Mouse (Mus musculus): ENCODE measurements around the gene Olfr690.
A peak's percentile ranks its signal among the peaks of the same experiment; 100 is the strongest.
"Not testable (repeated sequence)": the region's sequence is repeated elsewhere in the genome, so short reads cannot be mapped to it uniquely, and the experiment has no call there.

The Olfr690 gene

DNA sequence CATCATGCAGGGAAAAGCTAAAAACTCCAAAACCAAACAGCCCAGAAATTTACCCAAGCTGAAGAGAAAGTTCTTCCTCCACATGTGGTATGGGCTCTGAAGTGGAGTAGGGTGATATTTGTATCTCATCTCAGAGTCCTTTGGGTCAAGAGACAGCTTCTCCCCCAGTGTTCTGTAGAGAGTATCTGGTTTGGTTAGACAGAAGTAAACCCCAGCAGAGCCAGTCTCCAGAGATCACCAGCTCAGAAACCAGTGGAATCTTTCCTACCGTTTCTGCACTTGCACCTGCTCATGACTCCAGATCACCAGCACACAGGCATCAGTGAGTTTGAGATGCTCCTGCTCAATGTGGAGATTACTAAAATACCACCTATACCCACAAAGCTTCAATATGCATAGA is at the start of gene Olfr690:
Olfr690 (minus strand) TSS at position 101 of the 400 bp plus-strand sequence.
- DNase-seq (ENCODE audit: low spot score in 2 of 2), result no peak

DNA sequence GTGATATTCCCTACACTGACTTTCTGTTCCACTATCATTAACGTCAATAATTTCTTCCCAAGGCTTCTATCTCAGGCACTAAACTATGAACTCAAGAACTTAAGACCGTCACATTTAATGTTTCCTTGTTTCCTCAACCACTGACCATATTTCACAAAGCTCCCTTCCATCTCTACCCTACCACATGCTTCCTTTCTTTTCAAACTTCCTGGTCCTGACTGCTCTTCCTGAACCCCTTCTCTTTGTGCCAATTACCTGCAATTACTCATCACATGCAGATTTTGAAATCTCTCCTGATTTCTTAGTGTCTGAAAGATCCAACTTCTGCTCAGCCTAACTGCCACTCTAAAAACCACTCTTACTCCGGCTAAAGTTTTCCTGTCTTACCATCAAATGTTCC is 46.4 kb upstream of the Olfr690 start:
- no peak for DNase-seq (ENCODE audit: low spot score in 2 of 2)

DNA sequence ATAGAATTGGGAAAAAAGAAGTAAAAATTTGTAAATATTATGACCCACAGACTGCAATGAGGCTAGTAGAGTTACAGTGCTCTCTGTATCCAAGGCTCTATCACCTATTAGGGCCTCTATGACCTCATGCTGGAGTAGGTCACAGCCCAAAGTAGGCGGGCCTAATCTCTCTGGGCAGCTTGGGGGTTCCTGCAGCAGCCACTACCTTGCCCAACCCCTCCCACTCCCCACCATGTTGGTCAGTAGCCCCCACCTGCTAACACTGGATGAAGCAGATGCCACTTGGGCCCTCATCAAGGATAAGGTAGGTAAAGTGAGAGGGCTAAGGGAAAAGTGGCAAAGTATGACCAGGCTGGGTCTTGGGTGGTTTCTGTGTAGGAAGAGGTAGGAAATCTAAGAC is 41.0 kb upstream of the Olfr690 start, which contains the start of gene Gm5901:
Gm5901 (plus strand) TSS at position 173 of the 400 bp plus-strand sequence.
- no peak for DNase-seq (ENCODE audit: low spot score in 2 of 2)

DNA sequence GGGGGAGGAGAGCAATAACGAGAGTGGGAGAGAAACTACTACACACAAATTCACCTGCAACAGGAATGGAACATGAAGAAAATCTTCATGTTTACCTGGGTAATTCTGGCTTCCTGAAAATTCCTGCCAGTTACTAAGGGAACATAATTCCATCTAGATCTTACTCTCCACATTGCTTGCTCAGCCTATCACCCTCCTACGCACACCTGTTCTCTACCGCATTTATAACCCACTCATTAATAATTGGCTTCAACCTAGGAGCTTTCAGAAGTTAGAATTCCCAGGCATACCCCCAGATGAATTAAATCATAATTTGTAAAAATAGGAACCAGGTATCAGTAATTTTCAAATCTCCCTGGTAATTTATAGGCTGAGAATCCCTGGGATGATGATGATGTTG is 40.1 kb upstream of the Olfr690 start:
- DNase-seq (ENCODE audit: low spot score in 2 of 2), result no peak

DNA sequence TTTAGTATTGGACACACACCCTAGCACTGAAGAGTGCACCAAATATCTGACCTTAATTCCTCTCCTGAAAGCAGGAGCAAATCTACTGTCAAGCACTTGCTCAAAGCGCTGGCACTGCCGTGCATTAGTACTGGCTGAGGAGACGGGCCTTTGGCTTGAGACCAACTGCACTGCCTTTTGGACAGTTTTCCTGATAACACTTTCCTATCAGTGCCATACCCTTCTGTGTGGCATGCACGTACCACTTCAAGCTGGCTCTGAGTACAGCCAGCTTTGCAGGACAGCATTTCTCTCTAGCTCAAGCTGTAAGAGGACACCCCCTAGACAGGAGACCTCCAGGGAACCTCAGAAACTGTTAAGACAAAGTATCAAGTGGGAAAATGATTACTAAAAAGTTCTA is 39.6 kb upstream of the Olfr690 start:
- no peak for DNase-seq (ENCODE audit: low spot score in 2 of 2)

DNA sequence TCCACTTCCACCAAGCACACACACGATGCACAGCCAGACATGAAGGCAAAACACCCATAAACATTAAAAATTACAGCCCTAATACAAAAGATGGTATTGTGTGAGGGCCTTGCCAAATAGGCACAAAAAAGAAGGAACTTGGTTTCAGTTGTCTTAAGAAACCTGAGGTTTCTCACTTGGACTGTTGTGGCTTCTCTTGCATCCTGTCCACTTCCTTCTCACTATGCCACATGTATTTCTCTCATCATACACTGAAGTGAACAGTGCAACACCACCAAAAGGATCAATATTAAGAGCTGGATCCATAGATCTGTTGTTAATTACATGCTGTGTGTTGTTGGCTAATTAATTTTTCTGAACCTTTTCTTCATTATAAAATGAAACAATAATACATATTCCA is 39.0 kb upstream of the Olfr690 start:
- DNase-seq (ENCODE audit: low spot score in 2 of 2), result peak in 1 of 2 experiments; percentile 29

DNA sequence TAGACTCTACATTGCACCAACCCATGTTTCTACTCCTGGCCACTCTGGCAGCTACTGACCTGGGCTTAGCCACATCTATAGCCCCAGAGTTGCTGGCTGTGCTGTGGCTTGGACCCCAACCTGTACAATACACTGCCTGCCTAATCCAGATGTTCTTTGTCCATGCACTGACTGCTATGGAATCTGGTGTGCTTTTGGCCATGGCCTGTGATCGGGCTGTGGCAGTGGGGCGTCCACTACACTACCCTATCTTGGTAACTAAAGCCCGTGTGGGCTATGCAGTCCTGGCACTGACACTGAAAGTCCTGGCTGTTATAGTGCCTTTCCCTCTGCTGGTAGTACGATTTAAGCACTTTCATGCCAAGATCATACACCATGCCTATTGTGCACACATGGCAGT is 34.6 kb upstream of the Olfr690 start:
- DNase-seq (ENCODE audit: low spot score in 2 of 2), result no peak

DNA sequence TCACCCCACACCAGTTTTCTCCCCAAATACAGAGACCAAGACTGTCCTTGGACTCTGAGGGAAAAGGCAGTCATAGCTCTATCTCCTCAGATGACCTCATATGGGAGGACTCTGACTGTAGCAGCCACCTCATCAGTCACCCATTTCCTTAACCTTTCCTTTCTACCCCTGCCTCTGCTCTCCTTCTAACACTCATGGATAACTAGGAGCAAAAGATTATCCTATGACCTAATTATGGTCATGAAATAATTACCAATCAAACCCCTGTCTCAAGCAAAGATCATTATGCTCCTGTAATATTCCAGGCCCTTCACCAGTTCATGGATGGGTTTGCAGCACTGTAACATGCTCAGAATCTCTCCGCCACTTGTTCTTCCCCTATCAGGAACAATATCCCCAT is 34.0 kb upstream of the Olfr690 start, which contains the start of gene Olfr692:
Olfr692 (plus strand) TSS at position 301 of the 400 bp plus-strand sequence.
- DNase-seq (ENCODE audit: low spot score in 2 of 2), result no peak

DNA sequence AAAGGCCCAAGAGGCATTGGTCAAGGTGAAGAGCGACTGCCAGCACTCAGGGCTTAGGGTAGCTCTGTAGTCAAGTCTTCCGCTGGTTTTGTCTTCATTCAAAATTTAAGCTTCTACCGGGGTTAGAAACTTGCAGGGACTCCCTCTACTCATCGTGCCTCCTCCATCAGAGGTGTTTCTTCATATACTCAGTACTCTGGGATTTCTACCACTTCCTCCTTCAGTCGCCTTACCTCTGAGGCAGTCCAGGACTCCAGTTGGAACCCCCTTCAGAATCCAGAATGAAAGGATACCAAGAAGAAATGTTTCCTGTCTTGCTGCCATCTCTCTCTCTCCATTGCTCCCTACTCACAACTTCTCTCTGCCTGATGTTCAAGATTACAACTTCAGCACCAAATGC is 33.4 kb upstream of the Olfr690 start:
- no peak for DNase-seq (ENCODE audit: low spot score in 2 of 2)

DNA sequence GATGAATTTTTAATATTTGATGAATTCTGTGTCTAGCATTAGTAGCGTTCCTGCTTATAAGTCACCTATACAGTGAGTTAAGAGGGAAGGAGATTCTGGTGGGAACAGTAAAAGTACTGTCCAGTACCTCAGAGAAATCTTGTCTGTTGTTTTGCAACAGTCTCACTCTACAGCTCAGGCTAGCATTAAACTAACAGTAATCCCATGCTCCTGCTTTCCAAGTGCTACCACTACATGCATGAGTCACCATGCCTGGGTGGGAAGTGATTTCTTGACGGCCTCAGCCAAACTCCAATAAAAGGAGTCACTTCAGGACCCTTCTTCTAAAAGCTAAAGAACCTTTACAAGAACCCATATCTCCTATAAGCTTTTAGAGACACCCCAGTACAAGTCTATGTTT is 27.8 kb upstream of the Olfr690 start:
- no peak for DNase-seq (ENCODE audit: low spot score in 2 of 2)

DNA sequence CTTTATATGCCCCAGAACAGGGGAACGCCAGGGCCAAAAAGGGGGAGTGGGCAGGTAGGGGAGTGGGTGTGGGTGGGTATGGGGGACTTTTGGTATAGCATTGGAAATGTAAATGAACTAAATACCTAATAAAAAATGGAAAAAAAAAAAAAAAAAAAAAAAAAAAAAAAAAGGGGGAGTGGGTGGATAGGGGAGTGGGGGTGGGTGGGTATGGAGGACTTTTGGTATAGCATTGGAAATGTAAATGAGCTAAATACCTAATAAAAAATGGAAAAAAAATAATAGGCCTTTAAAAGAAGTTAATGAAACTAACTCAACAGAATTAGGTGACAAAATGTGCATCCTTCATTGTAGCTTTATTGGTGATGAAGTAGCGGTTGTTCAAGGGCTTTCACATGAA is 22.6 kb upstream of the Olfr690 start:
- DNase-seq (ENCODE audit: low spot score in 2 of 2), result not testable (repeated sequence)

DNA sequence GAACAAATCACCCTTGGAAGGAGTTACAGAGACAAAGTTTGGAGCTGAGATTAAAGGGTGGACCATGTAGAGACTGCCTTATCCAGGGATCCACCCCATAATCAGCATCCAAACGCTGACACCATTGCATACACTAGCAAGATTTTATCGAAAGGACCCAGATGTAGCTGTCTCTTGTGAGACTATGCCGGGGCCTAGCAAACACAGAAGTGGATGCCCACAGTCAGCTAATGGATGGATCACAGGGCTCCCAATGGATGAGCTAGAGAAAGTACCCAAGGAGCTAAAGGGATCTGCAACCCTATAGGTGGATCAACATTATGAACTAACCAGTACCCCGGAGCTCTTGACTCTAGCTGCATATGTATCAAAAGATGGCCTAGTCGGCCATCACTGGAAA is 22.2 kb upstream of the Olfr690 start:
- DNase-seq (ENCODE audit: low spot score in 2 of 2), result not testable (repeated sequence)

DNA sequence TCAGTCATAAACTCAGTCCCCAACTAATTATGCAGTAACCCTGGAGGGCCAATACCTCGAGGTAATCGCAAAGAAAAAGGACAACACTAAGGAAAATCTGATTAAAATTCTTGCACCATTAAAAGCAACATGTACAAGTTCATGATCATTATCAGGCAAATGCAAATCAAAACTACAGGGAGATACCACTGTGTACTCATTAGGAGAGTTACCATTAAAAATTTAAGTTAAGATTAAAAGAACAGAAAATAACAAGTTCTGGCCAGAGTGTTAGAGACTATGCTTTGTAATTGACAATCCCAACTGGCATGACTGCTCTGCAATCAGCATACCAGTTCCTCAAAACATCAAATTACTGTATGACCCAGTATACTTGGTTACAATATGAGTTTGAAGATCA is 8.8 kb upstream of the Olfr690 start:
- DNase-seq (ENCODE audit: low spot score in 2 of 2), result no peak

DNA sequence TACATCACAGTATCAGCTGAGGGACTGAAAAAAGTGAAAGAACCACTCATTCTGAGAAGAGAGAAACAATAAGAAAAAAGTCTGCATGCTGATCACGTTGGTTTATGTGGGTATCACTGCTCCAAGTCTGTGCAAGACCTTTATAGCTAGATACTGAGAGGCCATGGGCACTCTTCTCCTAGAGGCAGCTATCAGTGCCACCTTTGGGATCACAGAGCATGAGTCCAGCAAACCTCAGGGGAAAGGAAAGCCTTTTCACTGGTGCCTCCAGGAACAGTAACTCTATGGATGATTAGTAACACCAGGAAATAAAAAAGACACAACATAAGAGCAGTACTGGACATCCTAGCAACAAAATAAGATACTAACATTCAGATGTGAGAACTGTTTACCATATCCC is 8.3 kb upstream of the Olfr690 start, which contains the start of gene Olfr691:
Olfr691 (minus strand) TSS at position 101 of the 400 bp plus-strand sequence.
- no peak for DNase-seq (ENCODE audit: low spot score in 2 of 2)

DNA sequence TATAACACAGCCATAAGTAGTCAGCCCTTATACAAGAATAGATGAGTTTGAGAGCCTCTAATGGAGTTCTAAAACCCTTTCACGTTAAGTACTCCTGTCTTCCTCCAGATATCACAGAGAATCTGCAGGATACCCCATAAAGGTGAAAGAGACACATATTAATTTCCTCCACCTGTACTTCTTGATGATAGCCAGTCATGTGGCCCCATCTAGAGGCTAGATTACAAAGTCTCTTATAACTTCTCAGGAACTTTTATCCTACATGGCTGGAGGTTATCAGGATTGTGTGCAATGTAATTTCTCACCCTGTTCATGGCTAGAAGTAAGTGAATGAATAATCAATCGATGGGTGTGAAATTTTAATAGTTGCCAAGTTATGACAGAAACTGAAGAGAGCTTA is 8.6 kb downstream of the Olfr690 start:
- DNase-seq (ENCODE audit: low spot score in 2 of 2), result no peak

DNA sequence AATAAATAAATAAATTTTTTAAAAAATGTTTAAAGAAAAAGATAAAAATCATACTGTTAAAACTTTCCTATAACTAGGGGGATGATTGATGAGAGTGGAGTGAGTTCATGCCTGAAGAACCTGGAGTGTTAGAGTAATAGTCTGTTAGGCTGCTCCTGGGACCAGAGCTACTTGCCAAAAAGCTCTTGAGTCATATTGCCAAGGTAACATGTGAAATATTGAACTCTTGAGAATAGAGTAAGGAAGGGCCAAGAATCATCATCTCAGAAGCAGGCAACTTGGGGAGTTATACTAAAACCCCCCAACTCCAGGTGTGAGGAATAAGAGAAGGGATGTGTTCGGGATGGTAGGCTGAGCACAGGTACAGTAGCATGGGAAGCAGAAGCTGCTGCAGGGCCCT is 23.0 kb downstream of the Olfr690 start, which contains the start of gene Olfr689:
Olfr689 (plus strand) TSS at position 301 of the 400 bp plus-strand sequence.
- DNase-seq (ENCODE audit: low spot score in 2 of 2), result no peak

DNA sequence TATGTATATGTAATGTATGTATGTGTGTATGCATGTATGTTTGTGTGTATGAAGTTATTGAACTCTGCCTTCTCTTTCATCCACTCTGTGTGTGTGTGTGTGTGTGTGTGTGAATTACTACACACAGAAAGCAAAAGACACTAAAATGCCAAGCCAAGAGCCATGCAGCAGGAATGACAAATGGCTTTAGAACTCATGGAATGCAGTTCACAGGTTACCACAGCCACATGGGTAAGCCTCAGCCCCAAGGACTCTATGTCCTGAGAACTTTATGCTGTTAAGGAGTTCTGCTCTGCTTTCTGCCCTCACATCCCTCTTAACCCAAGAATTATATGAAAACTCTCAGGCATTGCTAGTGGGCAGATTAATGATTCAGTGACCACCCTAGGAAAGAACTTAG is 43.9 kb downstream of the Olfr690 start:
- no peak for DNase-seq (ENCODE audit: low spot score in 2 of 2)

DNA sequence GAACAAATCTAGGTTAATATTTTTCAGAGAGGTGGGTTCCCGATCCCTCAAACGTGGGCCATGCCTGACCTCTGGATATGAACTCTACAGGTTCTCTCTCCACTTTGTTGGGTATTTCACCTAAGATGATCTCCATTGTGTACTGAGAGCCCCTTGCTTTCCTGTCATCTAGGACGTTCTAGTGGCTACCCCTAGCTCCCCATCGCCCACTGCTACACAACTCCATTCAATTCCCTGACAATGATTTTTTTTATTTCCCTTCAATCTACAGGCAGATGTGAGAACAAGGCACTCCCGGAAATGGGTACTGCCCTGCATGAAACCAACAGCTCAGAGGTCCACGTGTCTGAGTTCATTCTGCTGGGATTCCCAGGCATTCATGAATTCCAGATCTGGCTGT is 46.1 kb downstream of the Olfr690 start, which contains the start of gene Olfr688:
Olfr688 (plus strand) TSS at position 301 of the 400 bp plus-strand sequence.
- no peak for DNase-seq (ENCODE audit: low spot score in 2 of 2)
